Mouse (Mus musculus) ES-Bruce4 (cell line): ENCODE data around the gene C130032M10Rik.

Source experiments
- EP300 ChIP-seq: IDR thresholded peaks from 2 replicates; pipeline ENCODE4 v1.6.1; 2011; ENCODE audit warnings: low read depth, low read length; ENCODE audit not compliant: insufficient read depth
- POLR2A ChIP-seq: IDR thresholded peaks from one replicate; pipeline ENCODE4 v1.8.1; 2011; ENCODE audit warnings: low read length; ENCODE audit not compliant: insufficient read depth

GRCm38 (mm10) chr9:114527085-114527484, 11.6 kb downstream of the C130032M10Rik start:
- TF ChIP-seq POLR2A (no peak), EP300 (peak; percentile 93)
